Mouse (Mus musculus): ENCODE measurements around the gene Ubac2. TPM values are rescaled to one million over a fixed set of nuclear protein-coding genes. Genes with fewer than 3 reads are reported as not detected.

Gene Ubac2
- polyA plus RNA-seq, 1 experiment from 2014 or later: 77.5 TPM

DNA sequence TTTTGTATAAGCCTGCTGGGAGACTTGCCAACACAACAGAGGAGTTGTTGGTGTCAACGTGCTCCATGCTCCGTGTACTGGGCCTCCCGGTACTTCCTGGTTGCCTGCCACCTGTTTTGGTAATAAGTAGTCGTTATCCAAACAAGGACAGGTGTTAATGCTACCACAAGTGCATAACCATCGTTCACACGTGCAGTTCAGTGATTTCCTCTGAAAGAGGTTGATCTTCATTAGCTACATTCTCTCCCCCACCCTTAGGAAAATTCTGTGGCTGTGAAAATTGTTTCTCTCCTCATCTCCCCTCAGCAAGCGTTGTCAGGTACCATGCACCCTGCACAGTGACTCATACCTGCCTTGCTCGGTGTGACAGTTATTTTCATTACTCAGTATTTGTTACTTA lies 121.0 kb downstream of the Ubac2 start:
- Histone ChIP-seq H3K9me3 (ENCODE audit: low read length) (no peaks in the 10 kb centered on the region), H3K4me3 (ENCODE audit: low read length) (no peak overlapping the region), H3K36me3 (ENCODE audit: insufficient read depth, low read length) (no peaks in the 10 kb centered on the region; the same call in 1 of the 2 replicates), H3K27me3 (ENCODE audit: insufficient read depth, low read length) (no peaks in the 10 kb centered on the region), H3K9ac (replicated peaks; ENCODE audit: low read length) (no peak overlapping the region), H3K27ac (ENCODE audit: low read length) (no peak overlapping the region), H3K4me2 (replicated peaks; ENCODE audit: low read depth, low read length) (no peak overlapping the region), H3K4me1 (ENCODE audit: insufficient read depth, low read length) (no peaks in the 10 kb centered on the region)
- ATAC-seq (ENCODE audit: low FRiP score, low TSS enrichment): no peak
- 72% methylated on average over 8 of the region's 8 CpGs for WGBS

DNA sequence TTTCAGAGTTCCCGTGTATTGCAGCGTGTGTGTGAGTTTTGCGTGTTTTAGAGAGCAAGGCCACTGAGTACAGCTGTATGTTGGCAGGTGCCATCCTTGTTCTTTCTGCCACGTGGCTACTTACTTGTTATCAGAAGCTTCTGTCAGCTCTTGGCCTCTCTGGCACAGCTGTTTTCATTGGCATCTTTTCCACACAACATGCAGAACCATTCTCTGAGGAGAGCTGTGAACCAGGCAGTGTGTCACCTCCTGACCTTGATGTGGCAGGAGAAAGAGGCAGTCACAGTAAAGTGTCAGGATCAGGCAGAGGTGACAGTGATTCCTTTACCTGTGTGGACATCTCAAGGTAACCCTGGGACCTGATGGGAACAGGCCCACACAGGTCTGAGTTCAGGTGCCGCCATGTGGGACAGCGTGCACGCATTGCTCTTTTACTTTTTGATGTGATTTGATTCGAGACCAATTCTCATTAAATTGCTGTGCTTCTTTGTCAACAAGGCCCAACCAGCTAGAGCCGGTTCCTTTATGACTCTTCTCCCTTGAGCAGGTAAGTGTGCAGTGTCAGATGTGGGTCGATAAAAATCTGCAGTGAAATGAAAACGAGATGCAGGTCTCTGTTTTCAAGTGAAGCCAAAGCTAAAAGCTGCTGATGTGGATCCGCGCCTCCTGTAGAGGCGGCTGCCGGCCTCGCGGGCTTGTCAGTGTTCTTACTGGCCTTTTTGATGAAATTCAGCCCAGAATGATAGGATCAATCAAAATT lies 122.1 kb downstream of the Ubac2 start:
- H3K9ac ChIP-seq (replicated peaks; ENCODE audit: low read length): no peak overlapping the region
- no peaks in the 10 kb centered on the region for H3K36me3 ChIP-seq (ENCODE audit: insufficient read depth, low read length)
- H3K27me3 ChIP-seq (ENCODE audit: insufficient read depth, low read length): no peaks in the 10 kb centered on the region
- H3K9me3 ChIP-seq (ENCODE audit: low read length): no peaks in the 10 kb centered on the region
- H3K27ac ChIP-seq (ENCODE audit: low read length): no peak overlapping the region
- no peak overlapping the region for H3K4me3 ChIP-seq (ENCODE audit: low read length)
- H3K4me1 ChIP-seq (ENCODE audit: insufficient read depth, low read length): no peaks in the 10 kb centered on the region
- ATAC-seq (ENCODE audit: low FRiP score, low TSS enrichment): 0 out of 2 replicates have a peak, but pooled peaks have one; percentile 29
- H3K4me2 ChIP-seq (replicated peaks; ENCODE audit: low read depth, low read length): no peak overlapping the region
- WGBS: 79% methylated on average over 17 of the region's 17 CpGs

DNA sequence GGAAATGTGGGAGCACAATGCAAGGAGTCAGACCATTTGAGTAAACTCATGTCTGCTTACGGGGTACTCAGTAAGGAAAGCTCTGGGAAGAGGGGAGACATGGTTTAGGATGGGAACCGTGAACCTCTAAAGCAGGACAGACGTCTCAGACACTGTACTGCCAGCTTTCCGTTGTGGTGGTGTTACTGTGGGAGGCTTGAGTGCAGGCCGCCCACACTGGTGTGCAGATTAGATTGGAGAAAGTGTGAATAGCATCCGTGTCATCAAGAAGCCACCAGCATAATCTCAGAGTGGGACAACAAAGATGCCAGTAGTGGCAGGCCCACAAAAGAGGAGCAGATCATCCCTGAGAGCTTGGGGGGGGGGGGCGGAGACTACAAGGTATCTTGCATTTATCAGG lies 123.8 kb downstream of the Ubac2 start:
- H3K4me1 ChIP-seq (ENCODE audit: insufficient read depth, low read length): no peaks in the 10 kb centered on the region
- no peak overlapping the region for H3K4me3 ChIP-seq (ENCODE audit: low read length)
- H3K27ac ChIP-seq (ENCODE audit: low read length): no peak overlapping the region
- H3K9ac ChIP-seq (replicated peaks; ENCODE audit: low read length): no peak overlapping the region
- no peak for ATAC-seq (ENCODE audit: low FRiP score, low TSS enrichment)
- no peak overlapping the region for H3K4me2 ChIP-seq (replicated peaks; ENCODE audit: low read depth, low read length)
- H3K9me3 ChIP-seq (ENCODE audit: low read length): no peaks in the 10 kb centered on the region
- no peaks in the 10 kb centered on the region for H3K36me3 ChIP-seq (ENCODE audit: insufficient read depth, low read length)
- no peaks in the 10 kb centered on the region for H3K27me3 ChIP-seq (ENCODE audit: insufficient read depth, low read length)
- 93% methylated on average over 7 of the region's 7 CpGs for WGBS

DNA sequence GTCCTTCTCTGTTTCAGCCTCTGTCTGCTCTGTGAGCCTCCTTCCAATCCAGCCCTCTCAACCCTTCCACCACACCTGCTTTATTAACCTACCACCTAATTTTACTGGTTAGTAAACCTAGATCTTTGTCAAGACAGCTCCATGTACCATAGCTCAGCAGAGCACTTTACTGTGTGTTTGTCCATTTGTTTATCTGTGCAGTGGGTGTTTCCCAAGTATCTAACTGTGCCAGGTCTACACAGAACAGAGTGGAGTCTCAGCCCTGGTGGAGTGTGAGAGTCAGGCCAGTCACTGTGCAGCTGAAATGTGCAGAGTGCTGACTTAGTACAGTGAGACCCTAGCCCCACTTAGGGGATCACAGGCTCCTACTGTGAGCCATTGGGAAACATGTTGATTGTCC lies 125.4 kb downstream of the Ubac2 start:
- H3K4me2 ChIP-seq (replicated peaks; ENCODE audit: low read depth, low read length): no peak overlapping the region
- peaks cover under 1% of the 10 kb centered on the region; the same call in 1 of the 2 replicates for H3K36me3 ChIP-seq (ENCODE audit: insufficient read depth, low read length)
- no peaks in the 10 kb centered on the region for H3K4me1 ChIP-seq (ENCODE audit: insufficient read depth, low read length)
- ATAC-seq (ENCODE audit: low FRiP score, low TSS enrichment): peak; percentile 24; the same call in 1 of the 2 replicates
- no peak overlapping the region for H3K9ac ChIP-seq (replicated peaks; ENCODE audit: low read length)
- no peaks in the 10 kb centered on the region for H3K9me3 ChIP-seq (ENCODE audit: low read length)
- H3K4me3 ChIP-seq (ENCODE audit: low read length): no peak overlapping the region
- no peaks in the 10 kb centered on the region for H3K27me3 ChIP-seq (ENCODE audit: insufficient read depth, low read length)
- no peak overlapping the region for H3K27ac ChIP-seq (ENCODE audit: low read length)

DNA sequence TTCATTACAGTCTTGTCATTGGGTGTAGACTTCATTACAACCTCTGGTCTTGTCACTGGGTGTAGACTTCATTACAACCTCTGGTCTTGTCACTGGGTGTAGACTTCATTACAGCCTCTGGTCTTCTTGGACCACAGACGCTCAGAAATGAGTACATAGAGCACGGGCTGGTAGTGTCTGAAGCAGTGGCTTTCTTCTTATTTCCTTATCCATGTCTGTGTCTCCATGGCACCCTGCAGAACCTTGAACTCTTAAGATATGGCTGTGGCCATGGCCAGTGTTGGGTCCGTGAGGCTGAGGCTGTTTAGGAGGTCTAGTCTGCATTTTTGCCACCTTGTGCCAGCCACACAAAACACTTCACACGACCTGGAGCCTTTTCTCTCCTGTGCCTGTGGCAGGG lies 129.8 kb downstream of the Ubac2 start:
- Histone ChIP-seq H3K4me1 (ENCODE audit: insufficient read depth, low read length) (peaks cover 13% of the 10 kb centered on the region), H3K9me3 (ENCODE audit: low read length) (no peaks in the 10 kb centered on the region), H3K36me3 (ENCODE audit: insufficient read depth, low read length) (peaks cover 12% of the 10 kb centered on the region; the same call in 1 of the 2 replicates), H3K4me2 (replicated peaks; ENCODE audit: low read depth, low read length) (no peak overlapping the region), H3K27ac (ENCODE audit: low read length) (no peak overlapping the region), H3K4me3 (ENCODE audit: low read length) (no peak overlapping the region), H3K9ac (replicated peaks; ENCODE audit: low read length) (no peak overlapping the region), H3K27me3 (ENCODE audit: insufficient read depth, low read length) (no peaks in the 10 kb centered on the region)
- WGBS: 89% methylated on average over 4 of the region's 4 CpGs
- ATAC-seq (ENCODE audit: low FRiP score, low TSS enrichment): no peak

DNA sequence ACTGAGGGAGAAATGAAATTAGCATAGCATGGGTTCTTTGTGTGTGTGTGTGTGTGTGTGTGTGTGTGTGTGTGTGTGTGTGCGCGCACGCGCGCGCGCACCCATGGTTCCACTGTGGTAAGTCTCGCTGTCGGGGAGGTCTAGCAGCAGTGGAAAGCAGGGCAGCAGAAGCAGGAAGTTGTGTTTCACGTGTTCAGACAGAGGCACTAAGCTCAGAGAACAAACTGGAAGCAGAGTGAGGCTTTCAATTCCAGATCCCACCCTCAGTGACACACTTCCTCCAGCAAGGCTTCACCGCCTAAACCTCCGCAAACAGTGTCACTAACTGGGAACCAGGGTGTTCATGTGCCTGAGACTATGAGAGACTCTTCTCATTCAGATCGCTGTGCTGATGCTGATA lies 131.1 kb downstream of the Ubac2 start:
- Histone ChIP-seq H3K4me2 (replicated peaks; ENCODE audit: low read depth, low read length) (no peak overlapping the region), H3K27ac (ENCODE audit: low read length) (no peak overlapping the region), H3K9me3 (ENCODE audit: low read length) (no peaks in the 10 kb centered on the region), H3K4me1 (ENCODE audit: insufficient read depth, low read length) (peaks cover 18% of the 10 kb centered on the region), H3K9ac (replicated peaks; ENCODE audit: low read length) (no peak overlapping the region), H3K36me3 (ENCODE audit: insufficient read depth, low read length) (peaks cover 12% of the 10 kb centered on the region; the same call in 1 of the 2 replicates), H3K4me3 (ENCODE audit: low read length) (no peak overlapping the region), H3K27me3 (ENCODE audit: insufficient read depth, low read length) (no peaks in the 10 kb centered on the region)
- no peak for ATAC-seq (ENCODE audit: low FRiP score, low TSS enrichment)
- 81% methylated on average over 13 of the region's 13 CpGs for WGBS

DNA sequence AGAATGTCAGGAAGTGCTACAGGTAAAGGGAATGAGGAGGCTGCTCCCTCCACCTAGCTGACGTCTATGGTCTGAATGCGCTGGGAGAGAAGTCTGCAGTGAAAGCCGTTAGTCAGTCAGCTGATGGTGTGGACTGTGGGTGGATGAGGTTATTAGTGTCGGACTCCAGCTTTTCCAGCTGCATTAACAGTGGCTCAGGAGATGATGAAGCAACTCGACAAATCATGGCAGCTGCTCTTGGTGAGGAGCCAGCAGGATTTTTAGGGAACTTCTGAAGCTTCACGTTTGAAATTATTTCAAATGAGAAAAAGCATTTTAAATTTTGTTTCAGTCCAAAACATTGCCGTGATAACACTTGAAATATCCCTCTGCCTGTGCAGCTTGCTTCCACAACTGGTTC lies 131.9 kb downstream of the Ubac2 start:
- H3K27ac ChIP-seq (ENCODE audit: low read length): no peak overlapping the region
- H3K36me3 ChIP-seq (ENCODE audit: insufficient read depth, low read length): peaks cover 12% of the 10 kb centered on the region; the same call in 1 of the 2 replicates
- ATAC-seq (ENCODE audit: low FRiP score, low TSS enrichment): no peak
- WGBS: 67% methylated on average over 7 of the region's 7 CpGs
- H3K4me1 ChIP-seq (ENCODE audit: insufficient read depth, low read length): peaks cover 18% of the 10 kb centered on the region
- H3K9me3 ChIP-seq (ENCODE audit: low read length): no peaks in the 10 kb centered on the region
- no peak overlapping the region for H3K4me2 ChIP-seq (replicated peaks; ENCODE audit: low read depth, low read length)
- no peak overlapping the region for H3K9ac ChIP-seq (replicated peaks; ENCODE audit: low read length)
- no peak overlapping the region for H3K4me3 ChIP-seq (ENCODE audit: low read length)
- no peaks in the 10 kb centered on the region for H3K27me3 ChIP-seq (ENCODE audit: insufficient read depth, low read length)

DNA sequence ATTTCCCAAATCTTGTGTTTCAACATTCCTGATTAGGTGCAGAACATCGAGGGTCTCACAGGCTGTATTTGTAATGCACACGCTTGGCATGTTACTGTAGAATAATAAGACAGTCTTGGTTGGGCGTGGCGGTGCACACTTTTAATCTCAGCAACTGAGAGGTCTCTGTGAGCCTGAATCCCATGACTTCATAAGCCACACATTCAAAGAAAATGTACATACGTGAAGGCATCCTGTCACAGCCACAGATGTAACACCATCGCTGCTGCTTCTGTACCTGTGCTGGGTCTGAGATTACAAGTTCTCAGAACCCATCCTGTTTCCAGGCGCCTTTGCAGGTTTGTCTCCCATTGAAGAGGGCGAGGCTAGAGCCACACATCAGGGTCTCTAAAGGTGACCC lies 133.3 kb downstream of the Ubac2 start:
- H3K4me3 ChIP-seq (ENCODE audit: low read length): no peak overlapping the region
- ATAC-seq (ENCODE audit: low FRiP score, low TSS enrichment): no peak
- no peaks in the 10 kb centered on the region for H3K27me3 ChIP-seq (ENCODE audit: insufficient read depth, low read length)
- peaks cover 12% of the 10 kb centered on the region; the same call in 1 of the 2 replicates for H3K36me3 ChIP-seq (ENCODE audit: insufficient read depth, low read length)
- H3K4me1 ChIP-seq (ENCODE audit: insufficient read depth, low read length): peaks cover 18% of the 10 kb centered on the region
- no peak overlapping the region for H3K4me2 ChIP-seq (replicated peaks; ENCODE audit: low read depth, low read length)
- H3K27ac ChIP-seq (ENCODE audit: low read length): 0 out of 2 replicates have a peak overlapping the region, but pooled peaks have one; percentile 19
- no peak overlapping the region for H3K9ac ChIP-seq (replicated peaks; ENCODE audit: low read length)
- no peaks in the 10 kb centered on the region for H3K9me3 ChIP-seq (ENCODE audit: low read length)
- 87% methylated on average over 8 of the region's 8 CpGs for WGBS

DNA sequence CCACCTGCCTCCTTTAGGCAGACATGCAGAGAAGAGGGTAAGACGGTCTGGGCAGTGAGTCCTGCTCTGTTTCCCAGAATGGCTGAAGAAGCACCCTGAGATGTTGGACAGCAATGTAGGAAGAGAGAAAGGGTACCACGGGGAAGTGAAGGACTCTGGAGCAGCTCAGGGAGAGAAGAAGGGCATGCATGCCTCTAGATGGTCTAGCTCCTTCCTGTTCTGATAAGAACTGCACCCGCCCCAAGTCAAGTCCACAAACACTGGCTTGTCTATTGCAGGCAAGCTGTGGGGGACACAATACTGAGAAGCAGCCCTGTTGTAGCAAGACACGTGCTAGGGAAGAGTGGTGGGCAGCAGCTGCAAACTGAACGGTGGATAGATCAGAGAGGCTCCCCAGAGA lies 133.8 kb downstream of the Ubac2 start:
- H3K4me3 ChIP-seq (ENCODE audit: low read length): no peak overlapping the region
- peaks cover 12% of the 10 kb centered on the region; the same call in 1 of the 2 replicates for H3K36me3 ChIP-seq (ENCODE audit: insufficient read depth, low read length)
- no peaks in the 10 kb centered on the region for H3K9me3 ChIP-seq (ENCODE audit: low read length)
- H3K9ac ChIP-seq (replicated peaks; ENCODE audit: low read length): no peak overlapping the region
- no peaks in the 10 kb centered on the region for H3K27me3 ChIP-seq (ENCODE audit: insufficient read depth, low read length)
- H3K27ac ChIP-seq (ENCODE audit: low read length): peak overlapping the region; percentile 19; the same call in 1 of the 2 replicates
- ATAC-seq (ENCODE audit: low FRiP score, low TSS enrichment): no peak
- peaks cover 18% of the 10 kb centered on the region for H3K4me1 ChIP-seq (ENCODE audit: insufficient read depth, low read length)
- 42% methylated on average over 5 of the region's 5 CpGs for WGBS
- no peak overlapping the region for H3K4me2 ChIP-seq (replicated peaks; ENCODE audit: low read depth, low read length)

DNA sequence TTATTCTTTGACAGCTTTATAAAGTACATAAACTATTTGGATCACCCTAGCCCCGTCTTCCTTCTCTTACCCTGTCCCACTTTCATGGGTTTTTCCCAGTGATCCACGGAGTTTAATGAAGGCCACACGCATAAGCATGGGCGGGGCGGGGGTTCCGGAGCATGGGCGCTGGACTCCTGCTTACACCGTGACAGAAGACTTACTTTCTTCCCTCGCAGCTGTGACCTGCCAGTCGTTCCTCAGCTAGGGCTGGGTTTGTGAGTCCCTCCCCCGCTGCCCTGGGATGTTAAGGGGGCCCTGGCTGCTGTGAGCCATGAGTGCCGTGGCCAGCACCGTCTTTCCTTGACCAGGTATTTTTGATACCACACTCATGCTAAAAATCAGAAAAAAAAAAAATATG lies 134.4 kb downstream of the Ubac2 start:
- peak; percentile 85 for ATAC-seq (ENCODE audit: low FRiP score, low TSS enrichment)
- 17% methylated on average over 13 of the region's 13 CpGs for WGBS

More for the DNA sequence above, 134.4 kb downstream of the Ubac2 start:
- peak overlapping the region; percentile 41; the same call in 1 of the 2 replicates for H3K27ac ChIP-seq (ENCODE audit: low read length)
- H3K36me3 ChIP-seq (ENCODE audit: insufficient read depth, low read length): peaks cover 12% of the 10 kb centered on the region; the same call in 1 of the 2 replicates
- peaks cover 18% of the 10 kb centered on the region for H3K4me1 ChIP-seq (ENCODE audit: insufficient read depth, low read length)
- no peak overlapping the region for H3K4me3 ChIP-seq (ENCODE audit: low read length)
- H3K4me2 ChIP-seq (replicated peaks; ENCODE audit: low read depth, low read length): peak overlapping the region; percentile 14
- no peaks in the 10 kb centered on the region for H3K27me3 ChIP-seq (ENCODE audit: insufficient read depth, low read length)
- no peaks in the 10 kb centered on the region for H3K9me3 ChIP-seq (ENCODE audit: low read length)
- no peak overlapping the region for H3K9ac ChIP-seq (replicated peaks; ENCODE audit: low read length)

All from kidney, embryonic 16.5 days (tissue).